Mouse (Mus musculus): ENCODE measurements around the gene Ikzf1. TPM values are rescaled to one million over a fixed set of nuclear protein-coding genes. Genes with fewer than 3 reads are reported as not detected.

The Ikzf1 gene
- polyA plus RNA-seq (2014; fragmentation: Nextera tagmentation; extraction: Ambion mirVana): 3.2 and 3.6 TPM in 2 replicates

GRCm38 (mm10) chr11:11684930-11685852, at the start of gene Ikzf1:
Gene Ikzf1, plus strand, starts transcription at chr11:11685003.
- Histone ChIP-seq H3K9ac (ENCODE audit: low read length) (peak within 1 kb of the TSS; percentile 53), H3K4me1 (ENCODE audit: control insufficient read depth, insufficient read depth, low read length) (0 out of 2 replicates have a peak, but pooled peaks cover 4% of the 10 kb centered on the region), H3K27me3 (ENCODE audit: control insufficient read depth, insufficient read depth, low read length) (peaks cover 25% of the 10 kb centered on the region), H3K4me3 (ENCODE audit: low read depth, low read length) (peak within 1 kb of the TSS; percentile 64), H3K27ac (ENCODE audit: low read depth, low read length) (no peak within 1 kb of the TSS), H3K4me2 (ENCODE audit: low read depth) (peak within 1 kb of the TSS; percentile 97), H3K9me3 (ENCODE audit: control insufficient read depth, low read length) (no peaks in the 10 kb centered on the region), H3K36me3 (ENCODE audit: control insufficient read depth, insufficient read depth, low read length) (no peaks in the 10 kb centered on the region)
- DNase-seq (ENCODE audit: low spot score) (peak; percentile 47), ATAC-seq (ENCODE audit: insufficient read depth, low FRiP score, low TSS enrichment) (peak; percentile 62)
- WGBS: 2% methylated on average over 68 of the region's 100 CpGs

GRCm38 (mm10) chr11:11644303-11644702, 40.5 kb upstream of the Ikzf1 start:
- no peak overlapping the region for H3K4me3 ChIP-seq (ENCODE audit: low read depth, low read length)
- no peaks in the 10 kb centered on the region for H3K27me3 ChIP-seq (ENCODE audit: control insufficient read depth, insufficient read depth, low read length)

GRCm38 (mm10) chr11:11656388-11656787, 28.4 kb upstream of the Ikzf1 start:
- H3K4me1 ChIP-seq (ENCODE audit: control insufficient read depth, insufficient read depth, low read length): no peaks in the 10 kb centered on the region
- H3K36me3 ChIP-seq (ENCODE audit: control insufficient read depth, insufficient read depth, low read length): no peaks in the 10 kb centered on the region
- H3K4me3 ChIP-seq (ENCODE audit: low read depth, low read length): no peak overlapping the region
- ATAC-seq (ENCODE audit: insufficient read depth, low FRiP score, low TSS enrichment) (no peak), DNase-seq (ENCODE audit: low spot score) (no peak)
- H3K4me2 ChIP-seq (ENCODE audit: low read depth): no peak overlapping the region
- no peaks in the 10 kb centered on the region for H3K9me3 ChIP-seq (ENCODE audit: control insufficient read depth, low read length)
- H3K27me3 ChIP-seq (ENCODE audit: control insufficient read depth, insufficient read depth, low read length): no peaks in the 10 kb centered on the region
- no peak overlapping the region for H3K9ac ChIP-seq (ENCODE audit: low read length)
- 79% methylated on average over 3 of the region's 3 CpGs for WGBS
- H3K27ac ChIP-seq (ENCODE audit: low read depth, low read length): no peak overlapping the region

More at GRCm38 (mm10) chr11:11644303-11644702, 40.5 kb upstream of the Ikzf1 start:
- DNase-seq (ENCODE audit: low spot score): no peak
- no peak overlapping the region for H3K9ac ChIP-seq (ENCODE audit: low read length)
- no peak overlapping the region for H3K27ac ChIP-seq (ENCODE audit: low read depth, low read length)
- no peak overlapping the region for H3K4me2 ChIP-seq (ENCODE audit: low read depth)
- no peaks in the 10 kb centered on the region for H3K4me1 ChIP-seq (ENCODE audit: control insufficient read depth, insufficient read depth, low read length)
- H3K9me3 ChIP-seq (ENCODE audit: control insufficient read depth, low read length): no peaks in the 10 kb centered on the region
- no peaks in the 10 kb centered on the region for H3K36me3 ChIP-seq (ENCODE audit: control insufficient read depth, insufficient read depth, low read length)
- ATAC-seq (ENCODE audit: insufficient read depth, low FRiP score, low TSS enrichment): no peak

- no peak overlapping the region for H3K9ac ChIP-seq (ENCODE audit: low read length)
- H3K27ac ChIP-seq (ENCODE audit: low read depth, low read length): no peak overlapping the region
- DNase-seq (ENCODE audit: low spot score): peak; percentile 10
- no peaks in the 10 kb centered on the region for H3K9me3 ChIP-seq (ENCODE audit: control insufficient read depth, low read length)
- 52% methylated on average over 5 of the region's 5 CpGs for WGBS
- no peaks in the 10 kb centered on the region for H3K4me1 ChIP-seq (ENCODE audit: control insufficient read depth, insufficient read depth, low read length)
- H3K27me3 ChIP-seq (ENCODE audit: control insufficient read depth, insufficient read depth, low read length): no peaks in the 10 kb centered on the region
- no peak overlapping the region for H3K4me3 ChIP-seq (ENCODE audit: low read depth, low read length)
- no peak overlapping the region for H3K4me2 ChIP-seq (ENCODE audit: low read depth)
- no peaks in the 10 kb centered on the region for H3K36me3 ChIP-seq (ENCODE audit: control insufficient read depth, insufficient read depth, low read length)
- no peak for ATAC-seq (ENCODE audit: insufficient read depth, low FRiP score, low TSS enrichment)
These were observed 27.7 kb upstream of the Ikzf1 start for GRCm38 (mm10) chr11:11656995-11657530.

GRCm38 (mm10) chr11:11657634-11658033, 27.2 kb upstream of the Ikzf1 start:
- no peak overlapping the region for H3K4me2 ChIP-seq (ENCODE audit: low read depth)
- no peaks in the 10 kb centered on the region for H3K4me1 ChIP-seq (ENCODE audit: control insufficient read depth, insufficient read depth, low read length)
- H3K36me3 ChIP-seq (ENCODE audit: control insufficient read depth, insufficient read depth, low read length): no peaks in the 10 kb centered on the region
- H3K4me3 ChIP-seq (ENCODE audit: low read depth, low read length): no peak overlapping the region
- ATAC-seq (ENCODE audit: insufficient read depth, low FRiP score, low TSS enrichment): no peak
- no peaks in the 10 kb centered on the region for H3K9me3 ChIP-seq (ENCODE audit: control insufficient read depth, low read length)
- DNase-seq (ENCODE audit: low spot score): no peak
- 80% methylated on average over 4 of the region's 4 CpGs for WGBS
- no peaks in the 10 kb centered on the region for H3K27me3 ChIP-seq (ENCODE audit: control insufficient read depth, insufficient read depth, low read length)
- no peak overlapping the region for H3K27ac ChIP-seq (ENCODE audit: low read depth, low read length)
- no peak overlapping the region for H3K9ac ChIP-seq (ENCODE audit: low read length)

- no peak for DNase-seq (ENCODE audit: low spot score)
- H3K27me3 ChIP-seq (ENCODE audit: control insufficient read depth, insufficient read depth, low read length): no peaks in the 10 kb centered on the region
- no peak for ATAC-seq (ENCODE audit: insufficient read depth, low FRiP score, low TSS enrichment)
- H3K4me1 ChIP-seq (ENCODE audit: control insufficient read depth, insufficient read depth, low read length): no peaks in the 10 kb centered on the region
- H3K27ac ChIP-seq (ENCODE audit: low read depth, low read length): no peak overlapping the region
- H3K4me2 ChIP-seq (ENCODE audit: low read depth): no peak overlapping the region
- H3K9ac ChIP-seq (ENCODE audit: low read length): no peak overlapping the region
- H3K36me3 ChIP-seq (ENCODE audit: control insufficient read depth, insufficient read depth, low read length): no peaks in the 10 kb centered on the region
- no peaks in the 10 kb centered on the region for H3K9me3 ChIP-seq (ENCODE audit: control insufficient read depth, low read length)
- 82% methylated on average over 4 of the region's 4 CpGs for WGBS
- no peak overlapping the region for H3K4me3 ChIP-seq (ENCODE audit: low read depth, low read length)
These were observed 26.0 kb upstream of the Ikzf1 start for GRCm38 (mm10) chr11:11658834-11659233.

GRCm38 (mm10) chr11:11660651-11661050, 24.2 kb upstream of the Ikzf1 start:
- no peak for DNase-seq (ENCODE audit: low spot score)
- H3K9ac ChIP-seq (ENCODE audit: low read length): no peak overlapping the region
- 85% methylated on average over 4 of the region's 4 CpGs for WGBS

GRCm38 (mm10) chr11:11667254-11667921, 17.4 kb upstream of the Ikzf1 start:
- 88% methylated on average over 4 of the region's 4 CpGs for WGBS
- DNase-seq (ENCODE audit: low spot score): no peak

More at GRCm38 (mm10) chr11:11660651-11661050, 24.2 kb upstream of the Ikzf1 start:
- no peak overlapping the region for H3K4me3 ChIP-seq (ENCODE audit: low read depth, low read length)
- ATAC-seq (ENCODE audit: insufficient read depth, low FRiP score, low TSS enrichment): no peak
- no peaks in the 10 kb centered on the region for H3K36me3 ChIP-seq (ENCODE audit: control insufficient read depth, insufficient read depth, low read length)
- no peak overlapping the region for H3K4me2 ChIP-seq (ENCODE audit: low read depth)
- H3K27ac ChIP-seq (ENCODE audit: low read depth, low read length): no peak overlapping the region
- H3K4me1 ChIP-seq (ENCODE audit: control insufficient read depth, insufficient read depth, low read length): no peaks in the 10 kb centered on the region
- no peaks in the 10 kb centered on the region for H3K27me3 ChIP-seq (ENCODE audit: control insufficient read depth, insufficient read depth, low read length)
- H3K9me3 ChIP-seq (ENCODE audit: control insufficient read depth, low read length): no peaks in the 10 kb centered on the region

More at GRCm38 (mm10) chr11:11667254-11667921, 17.4 kb upstream of the Ikzf1 start:
- Histone ChIP-seq H3K9me3 (ENCODE audit: control insufficient read depth, low read length) (no peaks in the 10 kb centered on the region), H3K4me2 (ENCODE audit: low read depth) (no peak overlapping the region), H3K9ac (ENCODE audit: low read length) (no peak overlapping the region), H3K36me3 (ENCODE audit: control insufficient read depth, insufficient read depth, low read length) (no peaks in the 10 kb centered on the region), H3K27me3 (ENCODE audit: control insufficient read depth, insufficient read depth, low read length) (no peaks in the 10 kb centered on the region), H3K4me3 (ENCODE audit: low read depth, low read length) (no peak overlapping the region), H3K27ac (ENCODE audit: low read depth, low read length) (no peak overlapping the region), H3K4me1 (ENCODE audit: control insufficient read depth, insufficient read depth, low read length) (no peaks in the 10 kb centered on the region)
- ATAC-seq (ENCODE audit: insufficient read depth, low FRiP score, low TSS enrichment): no peak

Data from neural tube, embryonic 11.5 days (tissue).